Mouse (Mus musculus): Measurements from ENCODE around the gene Gm14403. TPM values are rescaled to one million over a fixed set of nuclear protein-coding genes. Genes with fewer than 3 reads are reported as not detected.
"Not testable (repeated sequence)": the region's sequence is repeated elsewhere in the genome, so short reads cannot be mapped to it uniquely, and the experiment has no call there.

The Gm14403 gene
- 3.2 and 4.2 TPM in 2 replicates for polyA plus RNA-seq (2015; fragmentation: Nextera tagmentation; extraction: Ambion mirVana)

DNA sequence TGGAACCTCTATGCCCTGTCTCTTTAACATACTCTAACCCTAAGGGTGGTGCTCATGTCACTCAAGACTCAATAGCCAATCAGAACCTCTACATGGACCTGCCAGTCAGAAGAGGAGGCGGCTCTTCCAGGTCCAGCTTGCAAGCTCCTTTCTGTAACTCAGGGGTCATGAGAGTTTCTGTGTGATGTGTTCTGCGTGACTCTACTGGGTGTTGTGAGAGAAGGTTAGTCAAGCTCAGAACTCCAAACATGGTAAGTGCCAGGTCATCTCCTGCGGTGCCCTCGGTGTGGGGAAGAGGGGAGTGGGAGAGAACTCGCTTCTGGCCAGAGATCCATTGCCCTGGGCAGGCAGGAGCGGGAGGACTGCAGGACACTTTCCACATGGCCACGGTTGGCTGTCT is at the start of gene Gm14403:
Gene Gm14403, plus strand, starts transcription at position 149 of the 400 bp plus-strand sequence.
- H3K9me3 ChIP-seq; ATAC-seq (ENCODE audit: low FRiP score); H3K36me3 ChIP-seq; H3K4me1 ChIP-seq (replicated peaks); H3K27me3 ChIP-seq; H3K9ac ChIP-seq; H3K27ac ChIP-seq: not testable (repeated sequence)
- 18% methylated on average over 7 of the region's 7 CpGs for WGBS
- H3K4me3 ChIP-seq = peak within 1 kb of the TSS; percentile 34
- H3K4me2 ChIP-seq = peak within 1 kb of the TSS; percentile 42

DNA sequence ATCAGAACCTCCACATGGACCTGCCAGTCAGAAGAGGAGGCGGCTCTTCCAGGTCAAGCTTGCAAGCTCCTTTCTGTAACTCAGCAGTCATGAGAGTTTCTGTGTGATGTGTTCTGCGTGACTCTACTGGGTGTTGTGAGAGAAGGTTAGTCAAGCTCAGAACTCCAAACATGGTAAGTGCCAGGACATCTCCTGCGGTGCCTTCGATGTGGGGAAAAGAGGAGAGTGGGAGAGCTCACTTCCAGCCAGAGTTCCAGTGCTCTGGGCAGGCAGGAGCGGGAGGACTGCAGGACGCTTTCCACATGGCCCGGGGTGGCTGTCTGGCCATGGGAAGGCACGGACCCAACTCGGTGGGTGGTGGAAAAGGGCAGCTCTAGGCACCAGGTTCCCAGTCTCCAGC is 33.3 kb upstream of the Gm14403 start, which contains the start of gene Zfp970:
Gene Zfp970, plus strand, starts transcription at position 58 of the 400 bp plus-strand sequence.
- not testable (repeated sequence) for H3K27ac ChIP-seq; ATAC-seq (ENCODE audit: low FRiP score); H3K27me3 ChIP-seq; H3K9me3 ChIP-seq; H3K36me3 ChIP-seq; H3K4me1 ChIP-seq (replicated peaks)
- Histone ChIP-seq H3K4me2 (peak within 1 kb of the TSS; percentile 53), H3K9ac (peak within 1 kb of the TSS; percentile 46; the same call in 1 of the 2 replicates), H3K4me3 (peak within 1 kb of the TSS; percentile 42)
- WGBS = 7% methylated on average over 8 of the region's 9 CpGs

DNA sequence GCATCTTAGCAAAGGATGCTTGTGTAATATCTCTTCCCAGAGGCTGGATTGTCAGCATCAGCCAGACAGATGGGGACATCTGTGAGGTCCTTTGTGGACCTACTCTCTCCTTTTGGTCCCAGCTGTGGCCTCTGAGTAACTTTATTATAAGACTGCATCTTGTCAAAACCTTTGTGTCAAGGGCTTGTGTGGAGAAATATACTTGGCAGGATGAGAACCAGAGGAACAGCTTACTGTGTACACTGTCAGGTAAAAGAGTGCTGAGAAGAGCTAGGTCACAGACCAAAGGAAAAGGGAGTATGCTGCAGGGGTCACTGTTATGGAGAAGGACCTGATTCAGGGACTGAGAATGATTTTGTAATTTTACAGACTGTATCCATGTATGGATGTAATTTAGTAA is 29.8 kb upstream of the Gm14403 start:
- not testable (repeated sequence) for H3K4me1 ChIP-seq (replicated peaks); H3K4me2 ChIP-seq; H3K4me3 ChIP-seq; ATAC-seq (ENCODE audit: low FRiP score); H3K36me3 ChIP-seq; H3K9ac ChIP-seq; H3K9me3 ChIP-seq; H3K27ac ChIP-seq; H3K27me3 ChIP-seq

DNA sequence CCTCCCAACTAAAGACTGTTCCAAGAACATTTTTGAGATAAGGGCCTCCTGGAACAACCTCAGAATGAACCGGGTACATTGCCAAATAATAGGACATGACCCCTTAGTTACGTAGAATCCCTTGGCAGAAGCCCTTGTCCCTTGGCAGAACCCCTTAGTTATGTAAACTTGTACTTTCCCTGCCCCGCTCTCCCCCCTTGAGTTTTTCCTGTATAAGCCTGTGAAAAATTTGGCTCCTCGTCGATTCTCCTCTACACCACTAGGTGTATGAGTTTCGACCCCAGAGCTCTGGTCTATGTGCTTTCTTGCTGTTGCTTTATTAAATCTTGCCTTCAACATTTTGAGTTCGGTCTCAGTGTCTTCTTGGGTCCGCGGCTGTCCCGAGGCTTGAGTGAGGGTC is 25.8 kb upstream of the Gm14403 start:
- H3K27ac ChIP-seq; H3K9me3 ChIP-seq; ATAC-seq (ENCODE audit: low FRiP score); H3K4me1 ChIP-seq (replicated peaks); H3K4me3 ChIP-seq; H3K27me3 ChIP-seq; H3K4me2 ChIP-seq; H3K9ac ChIP-seq; H3K36me3 ChIP-seq: not testable (repeated sequence)
- WGBS = 95% methylated on average over 7 of the region's 10 CpGs

DNA sequence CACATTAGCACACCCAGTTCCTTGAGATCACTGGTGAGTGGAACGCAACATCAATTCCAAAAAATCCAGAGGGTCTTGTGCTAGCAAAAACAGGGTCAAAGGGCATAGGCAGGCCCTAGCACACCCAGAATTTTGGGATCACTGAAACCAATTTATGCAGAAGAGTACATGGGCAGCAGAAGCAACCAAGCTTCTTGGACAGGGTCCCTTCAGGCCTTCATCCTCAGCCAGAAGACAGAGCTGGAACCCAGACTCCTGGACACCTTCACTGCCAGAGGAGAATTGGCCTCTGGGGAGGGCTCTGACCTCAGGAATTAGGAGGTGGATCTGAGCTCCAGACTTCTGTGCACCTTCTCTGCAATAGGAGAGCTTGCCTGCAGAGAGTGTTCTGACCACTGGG is 16.0 kb upstream of the Gm14403 start:
- not testable (repeated sequence) for H3K27me3 ChIP-seq; H3K27ac ChIP-seq; H3K4me3 ChIP-seq; H3K4me1 ChIP-seq (replicated peaks); H3K9ac ChIP-seq; H3K36me3 ChIP-seq; H3K9me3 ChIP-seq; ATAC-seq (ENCODE audit: low FRiP score); H3K4me2 ChIP-seq
- WGBS = 82% methylated on average over 1 of the region's 1 CpGs

DNA sequence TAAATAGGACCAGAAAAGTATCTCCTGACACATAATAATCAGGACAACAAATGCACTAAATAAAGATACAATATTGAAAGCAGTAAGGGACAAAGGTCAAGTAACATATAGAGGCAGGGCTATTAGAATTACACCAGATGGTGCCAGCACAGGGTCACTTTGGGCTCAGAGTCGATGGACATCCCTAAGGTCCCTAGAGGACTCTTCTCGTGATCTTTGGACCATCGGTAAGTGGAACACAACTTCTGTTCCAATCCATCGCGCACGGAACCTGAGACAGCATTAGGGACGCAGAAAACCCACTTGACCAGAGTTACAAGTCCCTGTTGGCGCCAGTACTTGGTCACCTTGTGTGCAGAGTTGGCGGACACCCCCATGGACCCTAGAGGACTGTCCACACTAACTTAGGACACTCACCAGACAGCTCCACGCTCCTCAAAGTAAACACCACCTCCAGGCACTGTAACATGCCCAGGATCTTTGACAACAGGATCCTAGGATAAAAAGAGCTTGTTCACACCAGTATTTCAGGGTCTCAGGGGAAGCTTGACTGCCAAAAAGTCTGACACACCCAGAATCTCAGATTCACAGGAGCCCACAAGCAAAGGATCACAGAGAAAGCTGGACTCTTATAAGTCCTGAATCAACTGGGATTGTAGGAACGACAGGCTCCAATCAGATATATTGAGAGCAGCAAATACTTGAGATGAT is 14.6 kb upstream of the Gm14403 start:
- H3K9ac ChIP-seq; H3K4me2 ChIP-seq; ATAC-seq (ENCODE audit: low FRiP score); H3K27ac ChIP-seq; H3K36me3 ChIP-seq; H3K4me1 ChIP-seq (replicated peaks); H3K9me3 ChIP-seq; H3K4me3 ChIP-seq; H3K27me3 ChIP-seq: not testable (repeated sequence)
- WGBS = 91% methylated on average over 11 of the region's 11 CpGs

DNA sequence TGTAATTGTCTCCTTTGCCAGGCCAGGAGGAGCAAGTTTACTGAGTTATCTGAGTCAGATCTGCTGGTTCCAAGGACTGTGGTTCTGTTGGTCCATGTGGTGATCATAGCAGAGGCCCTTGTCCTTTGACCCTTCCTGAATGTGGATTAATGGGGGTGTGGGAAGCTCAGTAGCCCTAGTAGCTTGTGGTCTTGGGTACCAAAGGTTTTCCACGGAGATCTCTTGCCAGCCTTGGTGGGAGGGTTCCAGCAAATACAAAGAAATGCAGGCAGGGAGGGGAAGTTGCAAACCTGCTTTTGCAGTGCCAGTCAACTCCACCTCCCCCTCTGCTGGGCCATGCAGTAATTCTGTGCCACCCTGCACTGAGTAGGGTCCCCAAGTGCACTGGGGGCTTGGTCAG is 1.2 kb downstream of the Gm14403 start:
- not testable (repeated sequence) for H3K9ac ChIP-seq; H3K36me3 ChIP-seq; H3K9me3 ChIP-seq; ATAC-seq (ENCODE audit: low FRiP score); H3K4me1 ChIP-seq (replicated peaks); H3K4me3 ChIP-seq; H3K4me2 ChIP-seq; H3K27ac ChIP-seq; H3K27me3 ChIP-seq
- 56% methylated on average over 1 of the region's 1 CpGs for WGBS

DNA sequence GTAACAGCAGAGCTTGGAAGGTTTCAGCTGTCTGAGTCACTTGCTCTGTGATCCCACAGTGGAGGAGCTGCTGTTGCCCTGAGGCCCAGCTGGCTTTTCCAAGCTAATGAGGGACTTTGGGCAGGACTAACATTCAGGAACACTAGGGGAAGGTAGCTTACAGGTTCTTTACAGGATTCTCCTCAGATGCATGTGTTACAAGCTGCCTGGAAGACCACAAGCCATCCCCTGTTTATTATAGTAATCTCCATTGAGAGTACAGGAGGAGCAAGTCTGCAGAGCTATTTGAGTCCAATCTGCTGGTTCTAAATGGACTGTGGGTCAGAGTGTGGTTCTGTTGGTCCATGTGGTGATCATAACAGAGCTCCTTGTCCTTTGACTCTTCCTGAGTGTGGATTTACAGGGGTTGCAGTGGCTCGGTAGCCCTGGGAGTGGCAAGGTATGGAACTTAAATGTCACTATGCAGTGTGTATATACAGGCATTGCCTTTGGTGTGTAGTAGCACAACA is 7.2 kb downstream of the Gm14403 start:
- H3K4me2 ChIP-seq; H3K36me3 ChIP-seq; H3K4me1 ChIP-seq (replicated peaks); H3K4me3 ChIP-seq; H3K27ac ChIP-seq; H3K9me3 ChIP-seq; H3K27me3 ChIP-seq; H3K9ac ChIP-seq; ATAC-seq (ENCODE audit: low FRiP score): not testable (repeated sequence)
- 97% methylated on average over 1 of the region's 1 CpGs for whole genome bisulfite sequencing

DNA sequence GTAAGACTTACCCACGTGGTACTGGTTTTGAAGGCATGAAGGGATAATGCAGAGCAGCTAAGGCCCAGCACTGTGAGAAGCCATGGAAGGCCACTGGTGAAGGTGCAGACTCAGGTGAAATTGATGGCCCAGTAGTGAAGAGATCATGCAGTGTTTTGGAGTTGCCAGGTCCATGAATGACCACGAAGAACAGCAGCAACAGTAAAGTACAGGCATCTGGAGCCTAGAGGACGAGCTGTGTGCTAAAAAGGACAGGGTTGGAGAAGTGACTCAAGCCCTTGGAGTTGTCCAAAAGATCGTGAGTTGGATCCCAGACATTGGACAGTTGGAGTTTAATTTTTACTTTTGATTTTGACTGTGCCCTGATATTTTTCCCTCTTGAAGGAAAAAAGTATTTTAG is 13.4 kb downstream of the Gm14403 start:
- WGBS = 76% methylated on average over 4 of the region's 4 CpGs
- ATAC-seq (ENCODE audit: low FRiP score) = not testable (repeated sequence)

DNA sequence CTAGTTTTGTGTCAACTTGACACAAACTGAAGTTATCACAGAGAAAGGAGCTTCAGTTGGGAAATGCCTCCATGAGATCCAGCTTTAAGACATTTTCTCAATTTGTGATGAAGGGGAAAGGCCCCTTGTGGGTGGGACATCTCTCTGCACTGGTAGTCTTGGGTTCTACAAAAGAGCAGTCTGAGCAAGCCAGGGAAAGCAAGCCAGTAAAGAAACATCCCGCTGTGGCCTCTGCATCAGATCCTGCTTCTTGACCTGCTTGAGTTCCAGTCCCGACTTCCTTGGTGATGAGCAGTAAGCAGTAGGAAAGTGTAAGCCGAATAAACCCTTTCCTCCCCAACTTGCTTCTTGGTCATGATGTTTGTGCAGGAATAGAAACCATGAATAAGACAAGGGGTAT is 14.0 kb downstream of the Gm14403 start:
- not testable (repeated sequence) for H3K27ac ChIP-seq; ATAC-seq (ENCODE audit: low FRiP score); H3K4me3 ChIP-seq; H3K4me2 ChIP-seq; H3K27me3 ChIP-seq; H3K9ac ChIP-seq; H3K4me1 ChIP-seq (replicated peaks); H3K36me3 ChIP-seq; H3K9me3 ChIP-seq
- WGBS = 91% methylated on average over 3 of the region's 3 CpGs

More for the DNA sequence above, 13.4 kb downstream of the Gm14403 start:
- not testable (repeated sequence) for H3K27me3 ChIP-seq; H3K36me3 ChIP-seq; H3K27ac ChIP-seq; H3K4me2 ChIP-seq; H3K4me3 ChIP-seq; H3K9ac ChIP-seq; H3K4me1 ChIP-seq (replicated peaks); H3K9me3 ChIP-seq

DNA sequence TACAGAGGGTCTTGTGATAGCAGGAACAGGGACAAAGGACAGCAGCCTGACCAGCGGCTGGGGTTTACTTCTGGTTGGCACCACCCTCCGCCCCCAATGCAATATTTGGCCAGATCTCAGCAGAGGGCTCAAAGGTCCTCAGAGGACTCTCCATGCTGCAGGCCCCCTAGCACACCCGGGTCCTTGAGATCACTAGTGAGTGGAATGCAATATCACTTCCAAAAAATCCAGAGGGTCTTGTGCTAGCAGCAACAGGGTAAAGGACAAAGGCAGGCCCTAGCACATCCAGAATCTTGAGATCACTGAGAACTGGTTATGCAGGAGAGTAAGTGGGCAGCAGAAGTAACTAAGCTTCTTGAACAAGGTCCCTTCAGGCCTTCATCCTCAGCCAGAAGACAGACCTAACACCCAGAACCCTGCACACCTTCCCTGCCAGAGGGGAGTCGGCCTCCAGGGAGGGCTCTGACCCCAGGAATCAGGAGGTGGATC is 16.0 kb downstream of the Gm14403 start:
- ATAC-seq (ENCODE audit: low FRiP score); H3K9ac ChIP-seq: not testable (repeated sequence)

DNA sequence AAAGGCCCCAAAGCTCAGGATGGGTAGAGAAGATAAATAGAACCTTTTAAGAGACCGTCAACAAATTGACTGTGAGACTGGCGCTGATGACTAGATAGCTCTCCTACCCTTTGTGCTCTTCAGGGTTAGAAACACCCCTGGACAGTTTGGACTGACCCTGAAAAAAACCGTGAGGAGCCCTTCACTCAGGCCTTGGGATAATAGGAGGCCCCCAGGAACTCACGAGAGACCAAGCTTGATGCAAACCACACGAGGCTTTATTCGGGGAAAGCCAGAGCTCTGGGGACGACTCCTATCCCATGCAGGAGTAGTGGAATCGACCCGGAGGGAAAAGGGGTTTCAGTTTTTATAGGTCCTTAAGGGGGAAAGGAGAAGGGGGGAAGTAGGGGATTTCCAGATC is 19.7 kb downstream of the Gm14403 start:
- H3K9me3 ChIP-seq; H3K4me1 ChIP-seq (replicated peaks); H3K4me3 ChIP-seq; H3K36me3 ChIP-seq; H3K27me3 ChIP-seq; H3K9ac ChIP-seq; H3K4me2 ChIP-seq; H3K27ac ChIP-seq; ATAC-seq (ENCODE audit: low FRiP score): not testable (repeated sequence)
- 85% methylated on average over 9 of the region's 9 CpGs for WGBS

More for the DNA sequence above, 16.0 kb downstream of the Gm14403 start:
- H3K27me3 ChIP-seq; H3K4me1 ChIP-seq (replicated peaks); H3K9me3 ChIP-seq; H3K27ac ChIP-seq; H3K4me3 ChIP-seq; H3K4me2 ChIP-seq; H3K36me3 ChIP-seq: not testable (repeated sequence)
- WGBS = 94% methylated on average over 4 of the region's 4 CpGs

DNA sequence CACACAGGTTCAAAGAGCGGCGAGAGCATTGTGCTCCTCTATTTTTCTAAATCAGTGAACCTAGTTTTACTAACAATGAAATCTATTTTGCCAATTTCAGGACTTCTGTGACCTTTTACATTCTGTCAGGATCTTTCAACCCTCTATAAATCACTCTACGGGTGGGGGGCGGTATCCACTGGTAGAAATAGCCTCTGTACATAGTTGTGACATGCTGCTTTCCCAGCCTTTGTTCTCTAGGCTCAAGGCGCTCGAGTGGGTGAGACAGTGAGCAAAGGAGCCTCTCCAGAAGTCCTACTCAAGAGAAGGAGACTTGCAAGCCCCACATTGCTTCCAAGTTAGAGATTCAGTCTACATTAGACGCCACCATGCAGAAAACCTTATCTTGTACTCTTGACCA is 20.3 kb downstream of the Gm14403 start:
- H3K9me3 ChIP-seq; H3K4me3 ChIP-seq; H3K4me1 ChIP-seq (replicated peaks); H3K27ac ChIP-seq; H3K4me2 ChIP-seq; H3K27me3 ChIP-seq; ATAC-seq (ENCODE audit: low FRiP score); H3K36me3 ChIP-seq; H3K9ac ChIP-seq: not testable (repeated sequence)
- WGBS = 81% methylated on average over 7 of the region's 7 CpGs
